Comparison of ENCODE assay signal across 17 mouse cellular contexts in the genomic region with DNA sequence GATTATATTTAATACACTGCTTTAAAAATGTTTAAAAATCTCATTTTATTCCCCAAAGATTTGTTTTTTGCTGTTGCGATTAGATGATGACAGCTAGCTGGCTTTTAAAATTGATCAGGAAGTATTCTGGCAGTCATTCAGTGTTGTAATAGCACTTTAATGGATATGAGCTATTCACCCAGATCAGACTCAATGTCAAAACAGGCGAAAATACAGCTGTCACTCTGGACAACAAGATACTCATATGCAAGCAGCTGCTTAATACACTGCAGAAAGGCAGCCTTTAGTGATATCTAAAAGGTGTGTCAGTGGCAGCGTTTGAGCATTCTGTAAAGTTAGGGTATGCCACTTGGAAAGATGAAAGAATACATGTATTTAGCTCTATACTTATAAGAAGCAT.
"Had no signal": no experiment of that assay in that cellular context is flagged by ENCODE, and none has a peak within 500 bp of the region (broad histone marks: within the 10 kb centered on the region; RNA-seq: fewer than 3 reads in every experiment).

No protein-coding gene starts in this region.

- H3K36me3 ChIP-seq: limb, embryonic 12.5 days; liver, embryonic 13.5 days; lung, embryonic 15.5 days had no signal

- ATAC-seq: liver, postnatal 0 days had no signal

- H3K4me3 ChIP-seq: limb, embryonic 12.5 days; liver, embryonic 13.5 days; lung, embryonic 15.5 days; megakaryocyte, embryonic 14.5 days had no signal

- H3K4me1 ChIP-seq: liver, embryonic 13.5 days; megakaryocyte, embryonic 14.5 days had no signal

- H3K27ac ChIP-seq: limb, embryonic 12.5 days; liver, embryonic 13.5 days; lung, embryonic 15.5 days; macrophage had no signal

- H3K9me3 ChIP-seq: limb, embryonic 12.5 days; liver, embryonic 13.5 days; lung, embryonic 15.5 days had no signal

- H3K27me3 ChIP-seq: limb, embryonic 12.5 days; liver, embryonic 13.5 days; lung, embryonic 15.5 days; megakaryocyte, embryonic 14.5 days had no signal

- H3K4me2 ChIP-seq: limb, embryonic 12.5 days; liver, embryonic 13.5 days; lung, embryonic 15.5 days; midbrain, embryonic 11.5 days had no signal

- H3K9ac ChIP-seq: limb, embryonic 12.5 days; liver, embryonic 13.5 days; liver, postnatal 0 days; lung, embryonic 15.5 days had no signal

- DNase-seq: kidney, adult 8-10 months; kidney, postnatal 25 days; layer of hippocampus, adult 9-11 months; liver; liver, embryonic 13.5 days; liver, postnatal 0 days; lung, postnatal 14 days; retina, postnatal 1 day; right cerebral cortex, postnatal 4 days; spleen, adult 18-20 months; thymus, adult 18-20 months; thymus, postnatal 14 days had no signal
